In genomic region chr11:77965101-77966036, GRCm38 (mm10) we compare ENCODE assay signal across 9 mouse cellular contexts. TPM values are rescaled to one million over a fixed set of nuclear protein-coding genes. Genes with fewer than 3 reads are reported as not detected.
A peak's percentile ranks its signal among the peaks of the same experiment; 100 is the strongest.
DNase-seq lines count a peak whose midpoint lies in the region; ATAC-seq and TF ChIP-seq lines count a peak whose summit lies in the region.
"Had no signal": no experiment of that assay in that cellular context is flagged by ENCODE, and none has a peak within 500 bp of the region (broad histone marks: within the 10 kb centered on the region; RNA-seq: fewer than 3 reads in every experiment).

No protein-coding gene starts in this region.

- peak overlapping the region; percentile 91 for H3K27ac ChIP-seq in forebrain, postnatal 0 days (ENCODE audit: low read depth, low read length)
- H3K27ac ChIP-seq in neural tube, embryonic 14.5 days (ENCODE audit: low read depth, low read length) = peak overlapping the region; percentile 81
- H3K27ac ChIP-seq: liver, embryonic 14.5 days had no signal

- intact Hi-C loops in heart, postnatal 36 days (cut with DNase I) = loop anchor here (2.0 kb wide), 1 partner anchor 229 kb away; no protein-coding TSS in a partner anchor

- H3K27me3 ChIP-seq in forebrain, postnatal 0 days (ENCODE audit: insufficient read depth, low read length) = no peaks in the 10 kb centered on the region
- peaks cover 3% of the 10 kb centered on the region; the same call in 1 of the 2 replicates for H3K27me3 ChIP-seq in neural tube, embryonic 14.5 days (ENCODE audit: control insufficient read depth, insufficient read depth, low read length)

- peak; percentile 87 for ATAC-seq in forebrain, postnatal 0 days
- ATAC-seq in neural tube, embryonic 14.5 days (ENCODE audit: low read depth) = peak; percentile 75

- peaks cover 16% of the 10 kb centered on the region for H3K36me3 ChIP-seq in forebrain, postnatal 0 days (ENCODE audit: insufficient read depth)
- H3K36me3 ChIP-seq in neural tube, embryonic 14.5 days (ENCODE audit: control insufficient read depth, insufficient read depth, low read length) = no peaks in the 10 kb centered on the region

- H3K9ac ChIP-seq in forebrain, postnatal 0 days = peak overlapping the region; percentile 41
- peak overlapping the region; percentile 32; the same call in 1 of the 2 replicates for H3K9ac ChIP-seq in neural tube, embryonic 14.5 days (replicated peaks; ENCODE audit: low read depth, low read length)
- H3K9ac ChIP-seq: liver, embryonic 14.5 days had no signal

- 4% methylated on average over 17 of the region's 17 CpGs for WGBS in forebrain, postnatal 0 days
- 6% methylated on average over 17 of the region's 17 CpGs for WGBS in neural tube, embryonic 14.5 days

- H3K4me3 ChIP-seq in forebrain, postnatal 0 days (ENCODE audit: low read depth, low read length) = no peak overlapping the region
- no peak overlapping the region for H3K4me3 ChIP-seq in neural tube, embryonic 14.5 days (ENCODE audit: low read depth, low read length)

- peak; percentile 91 for DNase-seq in heart, adult 11 months
- no peak for DNase-seq in heart, postnatal 36 days
- peak; percentile 93 for DNase-seq in cerebellum, adult 8-10 months
- peak; percentile 95 for DNase-seq in forebrain, postnatal 0 days
- peak; percentile 64 to 74 for DNase-seq in layer of hippocampus, postnatal 25 days (ENCODE audit: extremely low spot score in 1 of 2, low spot score in 1 of 2)
- no peak for DNase-seq in thymus, postnatal 0 days (ENCODE audit: low spot score)
- no peak for DNase-seq in gastrocnemius, adult 8-10 months (ENCODE audit: low spot score in 2 of 2)

- H3K9me3 ChIP-seq in forebrain, postnatal 0 days (ENCODE audit: low read length) = no peaks in the 10 kb centered on the region
- H3K9me3 ChIP-seq in neural tube, embryonic 14.5 days (ENCODE audit: control insufficient read depth, low read length) = no peaks in the 10 kb centered on the region

- peak overlapping the region; percentile 35 for H3K4me2 ChIP-seq in forebrain, postnatal 0 days (ENCODE audit: low read depth)
- H3K4me2 ChIP-seq in neural tube, embryonic 14.5 days (ENCODE audit: low read depth, low read length) = peak overlapping the region; percentile 27; the same call in 1 of the 2 replicates

- H3K4me1 ChIP-seq in forebrain, postnatal 0 days (ENCODE audit: insufficient read depth) = peaks cover 24% of the 10 kb centered on the region
- H3K4me1 ChIP-seq in neural tube, embryonic 14.5 days (ENCODE audit: control insufficient read depth, insufficient read depth, low read length) = peaks cover 18% of the 10 kb centered on the region

- TF ChIP-seq CTCF in forebrain, postnatal 0 days (IDR thresholded peaks at IDR 0.05; ENCODE audit: low read depth) = no peak

RNA-seq across cellular contexts. Expression of gene Phf12, which starts 17.2 kb away (rescaled TPM):
- 10 to 100 TPM; 23.2 to 31.5 TPM for total RNA-seq in heart, postnatal 36 days (2021)
- 35.9 and 49.3 TPM in 2 replicates for total RNA-seq in forebrain, postnatal 0 days (2014; rRNA removed)
- 6.2 and 9.1 TPM in 2 replicates for polyA plus RNA-seq in forebrain, postnatal 0 days (2015; fragmentation: Nextera tagmentation; extraction: Ambion mirVana)
- 10 to 100 TPM; 42.5 to 58.5 TPM for total RNA-seq in layer of hippocampus, postnatal 25 days (2021)
- 16.3 and 19.0 TPM in 2 replicates for polyA plus RNA-seq in neural tube, embryonic 14.5 days (2014; fragmentation: Nextera tagmentation; extraction: Ambion mirVana)
- polyA plus RNA-seq in thymus, postnatal 0 days (2015; fragmentation: Nextera tagmentation; extraction: Ambion mirVana) = 15.1 and 18.4 TPM in 2 replicates
- 10 to 100 TPM; 13.1 to 15.1 (median 13.8) TPM for total RNA-seq in gastrocnemius, adult 8-10 months (2022)

RNA-seq across cellular contexts. Expression of gene Sez6, which starts 34.8 kb away (rescaled TPM):
- total RNA-seq in heart, postnatal 36 days (2021) = under 1 TPM; 0.16 to 0.44 TPM
- 150 and 194 TPM in 2 replicates for total RNA-seq in forebrain, postnatal 0 days (2014; rRNA removed)
- 183 and 214 TPM in 2 replicates for polyA plus RNA-seq in forebrain, postnatal 0 days (2015; fragmentation: Nextera tagmentation; extraction: Ambion mirVana)
- total RNA-seq in layer of hippocampus, postnatal 25 days (2021) = 100 to 1,000 TPM; 162 to 174 TPM
- polyA plus RNA-seq in neural tube, embryonic 14.5 days (2014; fragmentation: Nextera tagmentation; extraction: Ambion mirVana) = 121 and 145 TPM in 2 replicates
- 0.26 TPM in 2 replicates for polyA plus RNA-seq in thymus, postnatal 0 days (2015; fragmentation: Nextera tagmentation; extraction: Ambion mirVana)
- total RNA-seq in gastrocnemius, adult 8-10 months (2022) = under 1 TPM in 3 of 4 experiments, not detected in 1; 0.21 to 0.29 (median 0.24) TPM

Comparison
In these comparisons a context has a peak if more than half of its experiments do, and no peak if none do; other contexts are left out.
1. DNase-seq: peak in heart, adult 11 months (single experiment), cerebellum, adult 8-10 months (single experiment), forebrain, postnatal 0 days (single experiment) and layer of hippocampus, postnatal 25 days (2 of 2); none in heart, postnatal 36 days (0 of 2), thymus, postnatal 0 days (single experiment) and gastrocnemius, adult 8-10 months (0 of 2).
2. RNA of gene Sez6, which starts 34.8 kb away (total RNA-seq): 150 to 194 TPM in forebrain, postnatal 0 days and 162 to 174 TPM in layer of hippocampus, postnatal 25 days; 0.16 to 0.44 TPM in heart, postnatal 36 days and 0.21 to 0.29 TPM in gastrocnemius, adult 8-10 months; every median in the first group is over 100 times any median in the second.